ENCODE assay signal across 9 mouse cellular contexts in the genomic region with DNA sequence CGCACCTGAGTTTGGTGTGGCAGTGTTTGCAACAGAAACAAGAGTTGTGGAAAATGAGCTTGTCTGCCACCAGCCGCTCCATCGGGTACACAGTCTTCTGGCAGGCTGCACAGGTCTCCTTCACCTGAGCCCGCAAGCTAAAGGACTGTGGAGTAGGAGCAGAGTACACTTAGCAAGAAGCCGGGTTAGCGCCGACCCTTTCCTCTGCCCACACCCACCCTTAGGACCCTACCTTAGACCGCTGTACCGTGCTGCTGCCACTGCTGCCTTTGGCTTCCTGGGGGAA. TPM values are rescaled to one million over a fixed set of nuclear protein-coding genes. Genes with fewer than 3 reads are reported as not detected.
DNase-seq lines count a peak whose midpoint lies in the region; ATAC-seq and TF ChIP-seq lines count a peak whose summit lies in the region.
"Had no signal": no experiment of that assay in that cellular context is flagged by ENCODE, and none has a peak within 500 bp of the region (broad histone marks: within the 10 kb centered on the region; RNA-seq: fewer than 3 reads in every experiment).

No protein-coding gene starts in this region.

- H3K27ac ChIP-seq in kidney, postnatal 0 days = peak overlapping the region; percentile 89
- no peak overlapping the region for H3K27ac ChIP-seq in brown adipose tissue, adult 24 weeks (replicated peaks; ENCODE audit: low read depth, low read length)
- peak overlapping the region; percentile 98 for H3K27ac ChIP-seq in hindbrain, embryonic 15.5 days (replicated peaks)
- peak overlapping the region; percentile 99 for H3K27ac ChIP-seq in midbrain, embryonic 15.5 days

- H3K4me2 ChIP-seq in kidney, postnatal 0 days (ENCODE audit: low read length) = peak overlapping the region; percentile 94
- peak overlapping the region; percentile 92 for H3K4me2 ChIP-seq in hindbrain, embryonic 15.5 days
- peak overlapping the region; percentile 72 for H3K4me2 ChIP-seq in midbrain, embryonic 15.5 days

- H3K36me3 ChIP-seq in kidney, postnatal 0 days (ENCODE audit: insufficient read depth, low read length) = peaks cover 10% of the 10 kb centered on the region; the same call in 1 of the 2 replicates
- H3K36me3 ChIP-seq in hindbrain, embryonic 15.5 days = peaks cover 20% of the 10 kb centered on the region
- peaks cover 15% of the 10 kb centered on the region; the same call in 1 of the 2 replicates for H3K36me3 ChIP-seq in midbrain, embryonic 15.5 days (replicated peaks)

- H3K27me3 ChIP-seq in kidney, postnatal 0 days (ENCODE audit: insufficient read depth, low read length) = no peaks in the 10 kb centered on the region
- H3K27me3 ChIP-seq in hindbrain, embryonic 15.5 days = no peaks in the 10 kb centered on the region
- H3K27me3 ChIP-seq in midbrain, embryonic 15.5 days (replicated peaks) = no peaks in the 10 kb centered on the region

- no peak for TF ChIP-seq CTCF in kidney, postnatal 0 days (IDR thresholded peaks at IDR 0.05; ENCODE audit: low read depth)

- H3K9ac ChIP-seq in kidney, postnatal 0 days (ENCODE audit: low read depth, low read length) = peak overlapping the region; percentile 90; the same call in 1 of the 2 replicates
- H3K9ac ChIP-seq in hindbrain, embryonic 15.5 days = peak overlapping the region; percentile 92
- H3K9ac ChIP-seq in midbrain, embryonic 15.5 days = peak overlapping the region; percentile 95

- peak overlapping the region; percentile 70 for H3K4me3 ChIP-seq in kidney, postnatal 0 days (replicated peaks; ENCODE audit: low read depth, low read length)
- peak overlapping the region; percentile 67 for H3K4me3 ChIP-seq in brown adipose tissue, adult 24 weeks (ENCODE audit: insufficient read depth, low read depth, low read length)
- H3K4me3 ChIP-seq in hindbrain, embryonic 15.5 days = peak overlapping the region; percentile 81
- peak overlapping the region; percentile 86 for H3K4me3 ChIP-seq in midbrain, embryonic 15.5 days

- no peak; the same call in 1 of the 2 replicates for ATAC-seq in kidney, postnatal 0 days (replicated peaks; ENCODE audit: low FRiP score, low read depth)
- ATAC-seq in hindbrain, embryonic 15.5 days (ENCODE audit: low FRiP score, low read depth) = peak; percentile 16; the same call in 1 of the 2 replicates
- ATAC-seq in midbrain, embryonic 15.5 days (replicated peaks) = peak; percentile 22; the same call in 1 of the 2 replicates

- WGBS in kidney, postnatal 0 days = 30% methylated on average over 9 of the region's 9 CpGs
- WGBS in hindbrain, embryonic 15.5 days = 35% methylated on average over 9 of the region's 9 CpGs
- 35% methylated on average over 9 of the region's 9 CpGs for WGBS in midbrain, embryonic 15.5 days

- peaks cover 14% of the 10 kb centered on the region; the same call in 1 of the 2 replicates for H3K4me1 ChIP-seq in kidney, postnatal 0 days (replicated peaks; ENCODE audit: insufficient read depth, low read length)
- peaks cover 10% of the 10 kb centered on the region for H3K4me1 ChIP-seq in brown adipose tissue, adult 24 weeks (ENCODE audit: control insufficient read depth, insufficient read depth, insufficient read length, low read length)
- peaks cover 46% of the 10 kb centered on the region for H3K4me1 ChIP-seq in hindbrain, embryonic 15.5 days (replicated peaks)
- H3K4me1 ChIP-seq in midbrain, embryonic 15.5 days = peaks cover 41% of the 10 kb centered on the region

- H3K9me3 ChIP-seq in kidney, postnatal 0 days (replicated peaks; ENCODE audit: low read length) = no peaks in the 10 kb centered on the region
- H3K9me3 ChIP-seq in hindbrain, embryonic 15.5 days = no peaks in the 10 kb centered on the region
- H3K9me3 ChIP-seq in midbrain, embryonic 15.5 days = no peaks in the 10 kb centered on the region

- DNase-seq in kidney, postnatal 0 days (ENCODE audit: low spot score) = no peak
- no peak for DNase-seq in kidney, adult 8-10 months
- DNase-seq in B cell, adult 2 months = no peak
- no peak for DNase-seq in spleen, postnatal 10 days (ENCODE audit: low spot score in 2 of 2)
- DNase-seq in gastrocnemius, postnatal 25 days = no peak

RNA-seq across cellular contexts. Expression of a gene that starts 1.8 kb away (rescaled TPM):
- polyA plus RNA-seq in kidney, postnatal 0 days (2015; fragmentation: Nextera tagmentation; extraction: Ambion mirVana) = not detected in 2 replicates
- not detected in 2 replicates for polyA plus RNA-seq in brown adipose tissue, adult 24 weeks (2012; ENCODE audit: insufficient read depth, insufficient read length, missing spikeins)
- 0.65 TPM in 1 of 2 replicates, not detected in the other for polyA plus RNA-seq in hindbrain, embryonic 15.5 days (2015; fragmentation: Nextera tagmentation; extraction: Ambion mirVana)
- 0.72 TPM in 1 of 2 replicates, not detected in the other for polyA plus RNA-seq in midbrain, embryonic 15.5 days (2015; fragmentation: Nextera tagmentation; extraction: Ambion mirVana)
- not detected for total RNA-seq in gastrocnemius, postnatal 25 days (2021)
- polyA plus RNA-seq: brain, embryonic 14.5 days had no signal

RNA-seq across cellular contexts. Expression of a gene that starts 1.8 kb away (rescaled TPM):
- polyA plus RNA-seq in kidney, postnatal 0 days (2015; fragmentation: Nextera tagmentation; extraction: Ambion mirVana) = 132 and 140 TPM in 2 replicates
- polyA plus RNA-seq in brown adipose tissue, adult 24 weeks (2012; ENCODE audit: insufficient read depth, insufficient read length, missing spikeins) = 3.4 and 6.1 TPM in 2 replicates
- 162 and 167 TPM in 2 replicates for polyA plus RNA-seq in hindbrain, embryonic 15.5 days (2015; fragmentation: Nextera tagmentation; extraction: Ambion mirVana)
- polyA plus RNA-seq in midbrain, embryonic 15.5 days (2015; fragmentation: Nextera tagmentation; extraction: Ambion mirVana) = 167 and 179 TPM in 2 replicates
- total RNA-seq in gastrocnemius, postnatal 25 days (2021) = 1 to 10 TPM; 1.9 to 3.3 TPM

RNA-seq across cellular contexts. Expression of a gene that starts 43.1 kb away (rescaled TPM):
- polyA plus RNA-seq in kidney, postnatal 0 days (2015; fragmentation: Nextera tagmentation; extraction: Ambion mirVana) = 19.9 and 21.6 TPM in 2 replicates
- 9.3 and 9.8 TPM in 2 replicates for polyA plus RNA-seq in brown adipose tissue, adult 24 weeks (2012; ENCODE audit: insufficient read depth, insufficient read length, missing spikeins)
- polyA plus RNA-seq in hindbrain, embryonic 15.5 days (2015; fragmentation: Nextera tagmentation; extraction: Ambion mirVana) = 27.9 and 28.7 TPM in 2 replicates
- polyA plus RNA-seq in midbrain, embryonic 15.5 days (2015; fragmentation: Nextera tagmentation; extraction: Ambion mirVana) = 28.1 and 29.1 TPM in 2 replicates
- 10 to 100 TPM in 1 of 2 experiments, 1 to 10 TPM in 1; 9.8 to 10.2 TPM for total RNA-seq in gastrocnemius, postnatal 25 days (2021)

RNA-seq across cellular contexts. Expression of a gene that starts 57.3 kb away (rescaled TPM):
- polyA plus RNA-seq in kidney, postnatal 0 days (2015; fragmentation: Nextera tagmentation; extraction: Ambion mirVana) = 81.1 and 88.0 TPM in 2 replicates
- 80.1 and 94.1 TPM in 2 replicates for polyA plus RNA-seq in brown adipose tissue, adult 24 weeks (2012; ENCODE audit: insufficient read depth, insufficient read length, missing spikeins)
- polyA plus RNA-seq in hindbrain, embryonic 15.5 days (2015; fragmentation: Nextera tagmentation; extraction: Ambion mirVana) = 94.5 and 101 TPM in 2 replicates
- polyA plus RNA-seq in midbrain, embryonic 15.5 days (2015; fragmentation: Nextera tagmentation; extraction: Ambion mirVana) = 109 and 111 TPM in 2 replicates
- total RNA-seq in gastrocnemius, postnatal 25 days (2021) = 10 to 100 TPM; 58.1 to 69.1 TPM

RNA-seq across cellular contexts. Expression of a gene that starts 57.9 kb away (rescaled TPM):
- polyA plus RNA-seq in kidney, postnatal 0 days (2015; fragmentation: Nextera tagmentation; extraction: Ambion mirVana) = 48.6 and 52.1 TPM in 2 replicates
- polyA plus RNA-seq in brown adipose tissue, adult 24 weeks (2012; ENCODE audit: insufficient read depth, insufficient read length, missing spikeins) = 18.9 and 22.2 TPM in 2 replicates
- polyA plus RNA-seq in hindbrain, embryonic 15.5 days (2015; fragmentation: Nextera tagmentation; extraction: Ambion mirVana) = 77.9 and 81.9 TPM in 2 replicates
- polyA plus RNA-seq in midbrain, embryonic 15.5 days (2015; fragmentation: Nextera tagmentation; extraction: Ambion mirVana) = 89.1 and 93.6 TPM in 2 replicates
- 10 to 100 TPM; 20.2 to 20.7 TPM for total RNA-seq in gastrocnemius, postnatal 25 days (2021)

Comparison
In these comparisons a context has a peak if more than half of its experiments do, and no peak if none do; other contexts are left out.
1. RNA of a gene that starts 1.8 kb away (polyA plus RNA-seq): 167 to 179 TPM in midbrain, embryonic 15.5 days, 162 to 167 TPM in hindbrain, embryonic 15.5 days and 132 to 140 TPM in kidney, postnatal 0 days; 3.4 to 6.1 TPM in brown adipose tissue, adult 24 weeks; every median in the first group is over 10 times any median in the second.
2. Peak in every context shown above with its lines, with median percentiles within 50 percentile points of each other: H3K4me2 ChIP-seq, H3K4me3 ChIP-seq and H3K9ac ChIP-seq.